Mouse (Mus musculus): ENCODE measurements around the gene Gm5862. TPM values are rescaled to one million over a fixed set of nuclear protein-coding genes. Genes with fewer than 3 reads are reported as not detected.

The Gm5862 gene
- polyA plus RNA-seq, 1 experiment from 2014 or later, result not detected

Other genes with a start within 250 kb of the Gm5862 start
- not detected in 2 replicates for gene Gm21663, start 80.5 kb downstream of the Gm5862 start, polyA plus RNA-seq (2014; fragmentation: Nextera tagmentation; extraction: Ambion mirVana)
- gene Gm21671, start 68.5 kb downstream of the Gm5862 start, polyA plus RNA-seq (2014; fragmentation: Nextera tagmentation; extraction: Ambion mirVana), result 0.09 and 0.18 TPM in 2 replicates
- 0.18 TPM in 1 of 2 replicates, not detected in the other for gene Gm21680, start 50.3 kb downstream of the Gm5862 start, polyA plus RNA-seq (2014; fragmentation: Nextera tagmentation; extraction: Ambion mirVana)
- 0.28 TPM in 1 of 2 replicates, not detected in the other for gene Gm21698, start 34.3 kb downstream of the Gm5862 start, polyA plus RNA-seq (2014; fragmentation: Nextera tagmentation; extraction: Ambion mirVana)
- gene Gm1979, start 18.1 kb downstream of the Gm5862 start, polyA plus RNA-seq (2014; fragmentation: Nextera tagmentation; extraction: Ambion mirVana), result 0.19 and 0.36 TPM in 2 replicates
- 0.22 TPM in 1 of 2 replicates, not detected in the other for gene Speer4a, start 16.6 kb upstream of the Gm5862 start, polyA plus RNA-seq (2014; fragmentation: Nextera tagmentation; extraction: Ambion mirVana)
- gene Gm7347, start 35.7 kb upstream of the Gm5862 start, polyA plus RNA-seq (2014; fragmentation: Nextera tagmentation; extraction: Ambion mirVana), result 0.09 and 0.20 TPM in 2 replicates
- 0.18 TPM in 1 of 2 replicates, not detected in the other for gene Gm10471, start 66.4 kb upstream of the Gm5862 start, polyA plus RNA-seq (2014; fragmentation: Nextera tagmentation; extraction: Ambion mirVana)
- 0.24 and 0.32 TPM in 2 replicates for gene 5031410I06Rik, start 82.4 kb upstream of the Gm5862 start, polyA plus RNA-seq (2014; fragmentation: Nextera tagmentation; extraction: Ambion mirVana)
- gene Gm10220, start 98.5 kb upstream of the Gm5862 start, polyA plus RNA-seq (2014; fragmentation: Nextera tagmentation; extraction: Ambion mirVana), result 0.11 TPM in 1 of 2 replicates, not detected in the other
- 0.23 and 0.28 TPM in 2 replicates for gene Gm7361, start 234.8 kb upstream of the Gm5862 start, polyA plus RNA-seq (2014; fragmentation: Nextera tagmentation; extraction: Ambion mirVana)

Data from midbrain, embryonic 14.5 days (tissue).